Mouse (Mus musculus) lung, embryonic 14.5 days (tissue): Measurements from ENCODE around the gene Intu. TPM values are rescaled to one million over a fixed set of nuclear protein-coding genes. Genes with fewer than 3 reads are reported as not detected.
A peak's percentile ranks its signal among the peaks of the same experiment; 100 is the strongest.

Experiments used
- ATAC-seq: fragments of 200-750 bp; cut with Nextera tagmentation; 2 replicates; pipeline ENCODE4 v1.8.0; 2017; ENCODE audit warnings: mild to moderate bottlenecking, moderate TSS enrichment, moderate library complexity; ENCODE audit not compliant: insufficient read depth
- DNase-seq: peaks from one replicate; pipeline ENCODE4 v3.0.0-alpha.2; 2015
- H3K27ac ChIP-seq: fragments of 300-500 bp; sonication (generic); 2 replicates; pipeline ENCODE4 v1.5.1; 2014; ENCODE audit warnings: low read depth, mild to moderate bottlenecking, moderate library complexity
- H3K27me3 ChIP-seq: fragments of 300-500 bp; sonication (generic); 2 replicates; pipeline ENCODE4 v1.6.1; 2014; ENCODE audit warnings: low read length, control low read depth; ENCODE audit not compliant: insufficient read depth
- H3K36me3 ChIP-seq: fragments of 300-500 bp; sonication (generic); 2 replicates; pipeline ENCODE4 v1.6.1; 2014; ENCODE audit warnings: control low read depth; ENCODE audit not compliant: insufficient read depth
- H3K4me1 ChIP-seq: fragments of 300-500 bp; sonication (generic); 2 replicates; pipeline ENCODE4 v1.6.1; 2014; ENCODE audit warnings: antibody characterized with exemption, control low read depth; ENCODE audit not compliant: insufficient read depth
- H3K4me2 ChIP-seq: fragments of 300-500 bp; sonication (generic); 2 replicates; pipeline ENCODE4 v1.6.1; 2014; ENCODE audit warnings: mild to moderate bottlenecking
- H3K4me3 ChIP-seq: fragments of 300-500 bp; sonication (generic); 2 replicates; pipeline ENCODE4 v1.5.1; 2014; ENCODE audit warnings: low read depth, low read length
- H3K9ac ChIP-seq: fragments of 300-500 bp; sonication (generic); 2 replicates; pipeline ENCODE4 v1.6.1; 2014
- H3K9me3 ChIP-seq: fragments of 300-500 bp; sonication (generic); 2 replicates; pipeline ENCODE4 v1.6.1; 2016; ENCODE audit warnings: low read depth, low read length, control low read depth
- CTCF ChIP-seq: IDR thresholded peaks from 2 replicates; pipeline ENCODE4 v1.5.1; 2016; ENCODE audit warnings: antibody characterized with exemption, low read depth
- WGBS: fragments of 180-500 bp; shearing (Covaris S2); extraction: QIAGEN DNeasy Blood & Tissue Kit; methylation state at CpG from one replicate; pipeline ENCODE4 v1.1.7; 2014; 5-methylcytosine and 5-hydroxymethylcytosine counted together
- polyA plus RNA-seq: library from polyadenylated mRNA; unstranded; fragments of >200 nt; fragmentation: Nextera tagmentation; extraction: Ambion mirVana; gene quantifications from 2 replicates; pipeline ENCODE4 v1.2.1, GENCODE M21; 2014

Intu gene
- polyA plus RNA-seq, 1 experiment from 2014 or later: 4.1 TPM

- H3K27me3 ChIP-seq: no peaks in the 10 kb centered on the region
- no peak overlapping the region for H3K27ac ChIP-seq
- no peak for TF ChIP-seq CTCF
- no peak for DNase-seq
- no peak for ATAC-seq
- H3K9ac ChIP-seq: no peak overlapping the region
- H3K36me3 ChIP-seq: peaks cover 13% of the 10 kb centered on the region; the same call in 1 of the 2 replicates
- H3K9me3 ChIP-seq: no peaks in the 10 kb centered on the region
- H3K4me3 ChIP-seq: no peak overlapping the region
- WGBS: 94% methylated on average over 2 of the region's 2 CpGs
- H3K4me2 ChIP-seq: no peak overlapping the region
- H3K4me1 ChIP-seq: no peaks in the 10 kb centered on the region
Observed at GRCm38 (mm10) chr3:40695162-40695561, 164.1 kb downstream of the Intu start.

GRCm38 (mm10) chr3:40698834-40699233 lies 167.7 kb downstream of the Intu start:
- H3K4me1 ChIP-seq: no peaks in the 10 kb centered on the region
- WGBS: 45% methylated on average over 3 of the region's 3 CpGs
- peaks cover 15% of the 10 kb centered on the region; the same call in 1 of the 2 replicates for H3K36me3 ChIP-seq
- no peak overlapping the region for H3K9ac ChIP-seq
- DNase-seq: no peak
- H3K27me3 ChIP-seq: no peaks in the 10 kb centered on the region
- no peak overlapping the region for H3K4me3 ChIP-seq
- H3K9me3 ChIP-seq: no peaks in the 10 kb centered on the region
- H3K27ac ChIP-seq: no peak overlapping the region
- no peak for TF ChIP-seq CTCF
- no peak for ATAC-seq
- no peak overlapping the region for H3K4me2 ChIP-seq

GRCm38 (mm10) chr3:40704816-40705430 lies 173.8 kb downstream of the Intu start:
- 53% methylated on average over 5 of the region's 5 CpGs for WGBS

GRCm38 (mm10) chr3:40708655-40709054 lies 177.6 kb downstream of the Intu start, which contains the start of gene Slc25a31:
TSS of gene Slc25a31 (plus strand) at chr3:40708855.
- no peak for ATAC-seq

More at GRCm38 (mm10) chr3:40704816-40705430, 173.8 kb downstream of the Intu start:
- 0 out of 2 replicates have a peak, but pooled peaks cover 4% of the 10 kb centered on the region for H3K36me3 ChIP-seq
- no peak overlapping the region for H3K9ac ChIP-seq
- H3K27me3 ChIP-seq: no peaks in the 10 kb centered on the region
- DNase-seq: peak; percentile 23
- TF ChIP-seq CTCF: no peak
- no peak overlapping the region for H3K4me3 ChIP-seq
- peak; percentile 24; the same call in 1 of the 2 replicates for ATAC-seq
- H3K4me1 ChIP-seq: no peaks in the 10 kb centered on the region
- H3K4me2 ChIP-seq: no peak overlapping the region
- H3K9me3 ChIP-seq: no peaks in the 10 kb centered on the region; the same call in 1 of the 2 replicates
- H3K27ac ChIP-seq: no peak overlapping the region

GRCm38 (mm10) chr3:40716056-40716455 lies 185.0 kb downstream of the Intu start:
- Histone ChIP-seq H3K27me3 (no peaks in the 10 kb centered on the region), H3K9ac (no peak overlapping the region), H3K36me3 (no peaks in the 10 kb centered on the region), H3K9me3 (no peaks in the 10 kb centered on the region), H3K4me3 (no peak overlapping the region), H3K4me1 (no peaks in the 10 kb centered on the region), H3K4me2 (no peak overlapping the region), H3K27ac (no peak overlapping the region)
- TF ChIP-seq CTCF: no peak
- no peak for DNase-seq
- 22% methylated on average over 1 of the region's 1 CpGs for WGBS
- ATAC-seq: no peak

More at GRCm38 (mm10) chr3:40708655-40709054, 177.6 kb downstream of the Intu start, which contains the start of gene Slc25a31:
- 85% methylated on average over 30 of the region's 30 CpGs for WGBS
- Histone ChIP-seq H3K4me3 (no peak within 1 kb of the TSS), H3K27ac (no peak within 1 kb of the TSS), H3K27me3 (no peaks in the 10 kb centered on the region), H3K4me2 (no peak within 1 kb of the TSS), H3K4me1 (no peaks in the 10 kb centered on the region), H3K36me3 (no peaks in the 10 kb centered on the region), H3K9me3 (no peaks in the 10 kb centered on the region; the same call in 1 of the 2 replicates), H3K9ac (no peak within 1 kb of the TSS)
- no peak for DNase-seq
- no peak for TF ChIP-seq CTCF

GRCm38 (mm10) chr3:40719022-40719421 lies 187.9 kb downstream of the Intu start:
- no peak overlapping the region for H3K4me2 ChIP-seq
- no peak for TF ChIP-seq CTCF
- H3K27me3 ChIP-seq: no peaks in the 10 kb centered on the region
- H3K36me3 ChIP-seq: no peaks in the 10 kb centered on the region
- no peak for ATAC-seq
- no peak overlapping the region for H3K4me3 ChIP-seq
- H3K27ac ChIP-seq: no peak overlapping the region
- no peak overlapping the region for H3K9ac ChIP-seq
- H3K9me3 ChIP-seq: no peaks in the 10 kb centered on the region
- H3K4me1 ChIP-seq: no peaks in the 10 kb centered on the region
- peak; percentile 12 for DNase-seq
- WGBS: 56% methylated on average over 3 of the region's 3 CpGs

GRCm38 (mm10) chr3:40738381-40738912 lies 207.4 kb downstream of the Intu start:
- DNase-seq: no peak
- H3K9me3 ChIP-seq: no peaks in the 10 kb centered on the region
- 74% methylated on average over 6 of the region's 6 CpGs for WGBS
- H3K27ac ChIP-seq: no peak overlapping the region
- no peak overlapping the region for H3K4me2 ChIP-seq
- H3K36me3 ChIP-seq: no peaks in the 10 kb centered on the region
- H3K4me3 ChIP-seq: no peak overlapping the region
- ATAC-seq: no peak
- no peaks in the 10 kb centered on the region for H3K27me3 ChIP-seq
- no peak for TF ChIP-seq CTCF
- H3K9ac ChIP-seq: no peak overlapping the region
- no peaks in the 10 kb centered on the region for H3K4me1 ChIP-seq
